Mouse (Mus musculus) kidney, postnatal 25 days (tissue): Measurements from ENCODE around the gene Gm13290.
"Not testable (repeated sequence)": the region's sequence is repeated elsewhere in the genome, so short reads cannot be mapped to it uniquely, and the experiment has no call there.

Source experiments
- DNase-seq, 2 experiments: peaks; one replicate each; pipeline ENCODE4 v3.0.0; 2021; ENCODE audit warnings: mixed read lengths in 2 of 2

Gm13290 gene

DNA sequence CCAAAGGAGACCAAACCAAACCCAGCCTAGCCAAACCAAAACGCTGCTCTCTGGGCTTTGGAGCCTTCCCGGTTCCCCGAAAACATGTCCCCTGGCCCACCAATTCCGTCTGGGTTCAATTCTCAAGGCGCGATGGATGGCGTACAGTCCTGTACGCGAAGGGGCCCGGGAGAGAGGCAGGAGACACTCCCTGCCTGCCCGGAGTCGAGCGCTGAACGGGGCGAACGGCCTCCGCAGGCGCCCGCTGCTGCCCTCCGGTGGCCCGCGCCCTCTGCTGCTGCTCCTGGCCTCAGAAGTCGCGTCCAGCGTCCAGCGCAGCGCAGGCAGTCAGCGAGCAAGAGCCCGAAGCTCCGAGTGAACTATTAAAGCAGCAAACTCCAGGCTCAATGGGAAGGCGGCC lies 8.7 kb downstream of the Gm13290 start:
- peak in 1 of 2 experiments; percentile 45 for DNase-seq

DNA sequence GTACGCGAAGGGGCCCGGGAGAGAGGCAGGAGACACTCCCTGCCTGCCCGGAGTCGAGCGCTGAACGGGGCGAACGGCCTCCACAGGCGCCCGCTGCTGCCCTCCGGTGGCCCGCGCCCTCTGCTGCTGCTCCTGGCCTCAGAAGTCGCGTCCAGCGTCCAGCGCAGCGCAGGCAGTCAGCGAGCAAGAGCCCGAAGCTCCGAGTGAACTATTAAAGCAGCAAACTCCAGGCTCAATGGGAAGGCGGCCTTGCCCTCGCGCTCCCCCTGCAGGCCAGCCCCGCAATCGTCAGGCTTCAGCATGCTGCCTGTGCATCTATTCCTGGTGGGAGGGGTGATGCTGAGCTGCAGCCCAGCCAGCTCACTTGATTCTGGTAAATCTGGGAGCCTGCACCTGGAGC lies 11.8 kb downstream of the Gm13290 start, which contains the start of gene Gm13276:
Gene Gm13276, plus strand, starts transcription at position 301 of the 400 bp plus-strand sequence.
- DNase-seq, result not testable (repeated sequence)

DNA sequence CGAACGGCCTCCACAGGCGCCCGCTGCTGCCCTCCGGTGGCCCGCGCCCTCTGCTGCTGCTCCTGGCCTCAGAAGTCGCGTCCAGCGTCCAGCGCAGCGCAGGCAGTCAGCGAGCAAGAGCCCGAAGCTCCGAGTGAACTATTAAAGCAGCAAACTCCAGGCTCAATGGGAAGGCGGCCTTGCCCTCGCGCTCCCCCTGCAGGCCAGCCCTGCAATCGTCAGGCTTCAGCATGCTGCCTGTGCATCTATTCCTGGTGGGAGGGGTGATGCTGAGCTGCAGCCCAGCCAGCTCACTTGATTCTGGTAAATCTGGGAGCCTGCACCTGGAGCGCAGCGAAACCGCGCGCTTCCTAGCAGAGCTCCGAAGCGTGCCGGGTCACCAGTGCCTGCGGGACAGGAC lies 14.8 kb downstream of the Gm13290 start, which contains the start of gene Gm13277:
Gene Gm13277, plus strand, starts transcription at position 231 of the 400 bp plus-strand sequence.
- peak; percentile 76 to 81 for DNase-seq

DNA sequence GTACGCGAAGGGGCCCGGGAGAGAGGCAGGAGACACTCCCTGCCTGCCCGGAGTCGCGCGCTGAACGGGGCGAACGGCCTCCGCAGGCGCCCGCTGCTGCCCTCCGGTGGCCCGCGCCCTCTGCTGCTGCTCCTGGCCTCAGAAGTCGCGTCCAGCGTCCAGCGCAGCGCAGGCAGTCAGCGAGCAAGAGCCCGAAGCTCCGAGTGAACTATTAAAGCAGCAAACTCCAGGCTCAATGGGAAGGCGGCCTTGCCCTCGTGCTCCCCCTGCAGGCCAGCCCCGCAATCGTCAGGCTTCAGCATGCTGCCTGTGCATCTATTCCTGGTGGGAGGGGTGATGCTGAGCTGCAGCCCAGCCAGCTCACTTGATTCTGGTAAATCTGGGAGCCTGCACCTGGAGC lies 17.6 kb downstream of the Gm13290 start, which contains the start of gene Gm13278:
Gene Gm13278, plus strand, starts transcription at position 301 of the 400 bp plus-strand sequence.
- not testable (repeated sequence) for DNase-seq

DNA sequence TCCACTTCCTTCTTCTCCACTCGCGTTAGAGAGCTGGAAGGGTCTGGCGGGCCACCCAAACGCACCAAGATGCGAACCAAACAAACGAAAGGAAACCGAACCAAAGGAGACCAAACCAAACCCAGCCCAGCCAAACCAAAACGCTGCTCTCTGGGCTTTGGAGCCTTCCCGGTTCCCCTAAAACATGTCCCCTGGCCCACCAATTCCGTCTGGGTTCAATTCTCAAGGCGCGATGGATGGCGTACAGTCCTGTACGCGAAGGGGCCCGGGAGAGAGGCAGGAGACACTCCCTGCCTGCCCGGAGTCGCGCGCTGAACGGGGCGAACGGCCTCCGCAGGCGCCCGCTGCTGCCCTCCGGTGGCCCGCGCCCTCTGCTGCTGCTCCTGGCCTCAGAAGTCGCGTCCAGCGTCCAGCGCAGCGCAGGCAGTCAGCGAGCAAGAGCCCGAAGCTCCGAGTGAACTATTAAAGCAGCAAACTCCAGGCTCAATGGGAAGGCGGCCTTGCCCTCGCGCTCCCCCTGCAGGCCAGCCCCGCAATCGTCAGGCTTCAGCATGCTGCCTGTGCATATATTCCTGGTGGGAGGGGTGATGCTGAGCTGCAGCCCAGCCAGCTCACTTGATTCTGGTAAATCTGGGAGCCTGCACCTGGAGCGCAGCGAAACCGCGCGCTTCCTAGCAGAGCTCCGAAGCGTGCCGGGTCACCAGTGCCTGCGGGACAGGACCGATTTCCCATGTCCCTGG lies 20.5 kb downstream of the Gm13290 start, which contains the start of gene Gm13275:
Gene Gm13275, plus strand, starts transcription at position 552 of the 740 bp plus-strand sequence.
- DNase-seq, result peak; percentile 10 to 48

DNA sequence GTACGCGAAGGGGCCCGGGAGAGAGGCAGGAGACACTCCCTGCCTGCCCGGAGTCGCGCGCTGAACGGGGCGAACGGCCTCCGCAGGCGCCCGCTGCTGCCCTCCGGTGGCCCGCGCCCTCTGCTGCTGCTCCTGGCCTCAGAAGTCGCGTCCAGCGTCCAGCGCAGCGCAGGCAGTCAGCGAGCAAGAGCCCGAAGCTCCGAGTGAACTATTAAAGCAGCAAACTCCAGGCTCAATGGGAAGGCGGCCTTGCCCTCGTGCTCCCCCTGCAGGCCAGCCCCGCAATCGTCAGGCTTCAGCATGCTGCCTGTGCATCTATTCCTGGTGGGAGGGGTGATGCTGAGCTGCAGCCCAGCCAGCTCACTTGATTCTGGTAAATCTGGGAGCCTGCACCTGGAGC lies 23.5 kb downstream of the Gm13290 start, which contains the start of gene Gm13279:
Gene Gm13279, plus strand, starts transcription at position 301 of the 400 bp plus-strand sequence.
- DNase-seq, result not testable (repeated sequence)

DNA sequence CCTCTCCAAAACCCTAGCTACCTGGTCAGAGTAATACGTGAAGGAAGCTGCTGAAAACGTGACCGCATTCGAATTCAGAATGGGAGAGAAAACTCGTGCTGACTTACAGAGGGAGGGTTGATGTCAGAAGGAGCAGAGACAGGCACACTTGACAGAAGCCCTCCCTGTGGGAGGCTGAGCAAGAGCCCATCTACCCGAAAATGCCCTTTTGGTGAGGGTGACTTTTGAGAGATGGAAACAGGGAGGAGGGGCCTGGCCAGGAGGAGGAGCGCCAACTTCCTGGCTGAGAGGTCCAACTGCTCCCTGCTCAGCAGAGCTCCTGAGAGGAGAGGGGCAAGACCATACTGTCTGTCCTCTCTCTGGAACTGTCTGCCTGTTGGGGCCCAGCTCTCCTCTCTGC lies 25.7 kb downstream of the Gm13290 start, which contains the start of gene Gm13285:
Gene Gm13285, plus strand, starts transcription at position 301 of the 400 bp plus-strand sequence.
- not testable (repeated sequence) for DNase-seq

DNA sequence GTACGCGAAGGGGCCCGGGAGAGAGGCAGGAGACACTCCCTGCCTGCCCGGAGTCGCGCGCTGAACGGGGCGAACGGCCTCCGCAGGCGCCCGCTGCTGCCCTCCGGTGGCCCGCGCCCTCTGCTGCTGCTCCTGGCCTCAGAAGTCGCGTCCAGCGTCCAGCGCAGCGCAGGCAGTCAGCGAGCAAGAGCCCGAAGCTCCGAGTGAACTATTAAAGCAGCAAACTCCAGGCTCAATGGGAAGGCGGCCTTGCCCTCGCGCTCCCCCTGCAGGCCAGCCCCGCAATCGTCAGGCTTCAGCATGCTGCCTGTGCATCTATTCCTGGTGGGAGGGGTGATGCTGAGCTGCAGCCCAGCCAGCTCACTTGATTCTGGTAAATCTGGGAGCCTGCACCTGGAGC lies 29.3 kb downstream of the Gm13290 start, which contains the start of gene Gm13287:
Gene Gm13287, plus strand, starts transcription at position 301 of the 400 bp plus-strand sequence.
- DNase-seq, result not testable (repeated sequence)

DNA sequence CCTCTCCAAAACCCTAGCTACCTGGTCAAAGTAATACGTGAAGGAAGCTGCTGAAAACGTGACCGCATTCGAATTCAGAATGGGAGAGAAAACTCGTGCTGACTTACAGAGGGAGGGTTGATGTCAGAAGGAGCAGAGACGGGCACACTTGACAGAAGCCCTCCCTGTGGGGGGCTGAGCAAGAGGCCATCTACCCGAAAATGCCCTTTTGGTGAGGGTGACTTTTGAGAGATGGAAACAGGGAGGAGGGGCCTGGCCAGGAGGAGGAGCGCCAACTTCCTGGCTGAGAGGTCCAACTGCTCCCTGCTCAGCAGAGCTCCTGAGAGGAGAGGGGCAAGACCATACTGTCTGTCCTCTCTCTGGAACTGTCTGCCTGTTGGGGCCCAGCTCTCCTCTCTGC lies 31.6 kb downstream of the Gm13290 start, which contains the start of gene Gm13288:
Gene Gm13288, plus strand, starts transcription at position 301 of the 400 bp plus-strand sequence.
- not testable (repeated sequence) for DNase-seq

DNA sequence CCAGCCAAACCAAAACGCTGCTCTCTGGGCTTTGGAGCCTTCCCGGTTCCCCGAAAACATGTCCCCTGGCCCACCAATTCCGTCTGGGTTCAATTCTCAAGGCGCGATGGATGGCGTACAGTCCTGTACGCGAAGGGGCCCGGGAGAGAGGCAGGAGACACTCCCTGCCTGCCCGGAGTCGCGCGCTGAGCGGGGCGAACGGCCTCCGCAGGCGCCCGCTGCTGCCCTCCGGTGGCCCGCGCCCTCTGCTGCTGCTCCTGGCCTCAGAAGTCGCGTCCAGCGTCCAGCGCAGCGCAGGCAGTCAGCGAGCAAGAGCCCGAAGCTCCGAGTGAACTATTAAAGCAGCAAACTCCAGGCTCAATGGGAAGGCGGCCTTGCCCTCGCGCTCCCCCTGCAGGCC lies 32.1 kb downstream of the Gm13290 start:
- DNase-seq, result peak; percentile 20 to 58

DNA sequence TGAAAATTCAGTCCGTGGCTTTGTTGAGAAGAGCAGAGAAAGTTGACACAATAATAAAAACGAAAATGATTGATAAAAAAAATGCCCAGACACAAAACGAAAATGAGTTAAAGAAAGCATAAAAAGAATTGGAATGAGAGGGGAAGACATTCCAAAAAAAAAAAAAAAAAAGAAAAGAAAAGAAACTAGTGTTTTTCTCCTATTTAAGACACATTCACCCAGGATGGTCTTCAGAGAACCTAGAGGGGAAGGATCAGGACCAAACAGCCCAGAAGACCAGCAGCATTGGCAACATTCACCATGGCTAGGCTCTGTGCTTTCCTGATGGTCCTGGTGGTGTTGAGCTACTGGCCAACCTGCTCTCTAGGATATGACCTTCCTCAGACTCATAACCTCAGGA lies 42.3 kb downstream of the Gm13290 start, which contains the start of gene Ifna7:
Gene Ifna7, plus strand, starts transcription at position 301 of the 400 bp plus-strand sequence.
- DNase-seq, result no peak

DNA sequence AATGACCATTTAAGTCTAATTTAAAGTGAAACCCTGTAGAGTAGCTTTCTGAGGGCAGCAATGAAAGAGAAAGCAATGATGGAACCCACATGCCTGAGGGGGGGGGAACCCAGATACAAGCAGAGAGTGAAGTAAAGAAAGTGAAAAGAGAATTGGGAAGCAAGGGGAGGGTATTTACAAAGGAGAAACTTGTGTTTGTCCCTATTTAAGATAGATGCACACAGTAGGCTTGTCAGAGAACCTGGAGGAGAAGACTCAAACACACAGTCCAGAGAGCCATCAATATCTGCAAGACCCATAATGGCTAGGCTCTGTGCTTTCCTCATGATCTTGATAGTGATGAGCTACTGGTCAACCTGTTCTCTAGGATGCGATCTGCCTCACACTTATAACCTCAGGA lies 46.0 kb downstream of the Gm13290 start, which contains the start of gene Ifna11:
Gene Ifna11, plus strand, starts transcription at position 301 of the 400 bp plus-strand sequence.
- no peak for DNase-seq

DNA sequence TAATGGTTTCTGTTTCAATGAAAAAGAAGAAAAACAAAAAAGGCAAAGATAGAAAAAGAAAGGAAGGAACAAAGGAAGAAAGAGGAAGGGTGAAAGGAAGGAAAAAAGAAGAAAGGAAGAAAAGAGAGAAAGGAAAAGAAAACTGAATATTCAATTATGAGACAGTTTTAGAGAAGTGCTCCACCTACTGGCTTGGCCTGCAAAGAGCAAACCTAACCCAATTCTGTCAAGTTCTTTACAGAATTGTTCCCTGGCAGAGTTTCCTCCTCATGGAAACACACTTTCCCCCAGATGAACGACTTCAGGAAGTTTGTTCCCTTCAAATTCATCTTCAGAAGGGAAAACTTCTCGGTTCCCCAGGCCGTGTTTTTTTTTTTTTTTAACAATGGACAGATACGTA lies 49.4 kb downstream of the Gm13290 start:
- peak in 1 of 2 experiments; percentile 24 for DNase-seq
